Mouse (Mus musculus) cerebellum, postnatal 14 days (tissue): ENCODE measurements at regions not wholly inside any gene's neighbourhood (a gene's known extent, or its start where the extent isn't known, plus 50 kb on each side); places are given as distances from the start of the nearest gene placed in this dataset.

Source experiments
- DNase-seq, 2 experiments: peaks; one replicate each; pipeline ENCODE4 v3.0.0; 2021; ENCODE audit warnings: mixed read lengths in 2 of 2

GRCm38 (mm10) chr1:72963449-72963848 is 52.3 kb downstream of the Tnp1 start:
- peak; percentile 49 to 68 for DNase-seq

DNA sequence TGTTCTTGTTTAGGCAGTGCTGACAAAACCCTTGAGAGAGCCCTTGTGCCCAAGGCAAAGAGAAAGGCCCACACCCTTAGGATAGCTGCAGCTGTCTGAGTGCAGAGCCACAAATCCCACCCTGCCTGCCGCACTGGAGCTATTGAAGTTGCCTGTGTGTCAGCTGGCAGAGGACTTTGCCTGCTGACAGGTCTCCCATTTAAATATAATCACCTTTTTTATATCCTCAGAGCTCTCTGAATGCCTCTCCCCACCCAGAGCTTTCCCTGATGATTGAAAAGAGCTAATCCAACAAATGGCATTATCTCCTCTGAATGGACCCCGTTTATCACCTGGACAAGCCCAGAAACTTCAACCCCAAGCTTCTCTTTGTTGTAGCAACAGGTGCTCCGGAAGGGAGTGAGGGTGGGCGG is 55.5 kb downstream of the Tnp1 start:
- DNase-seq, result no peak

DNA sequence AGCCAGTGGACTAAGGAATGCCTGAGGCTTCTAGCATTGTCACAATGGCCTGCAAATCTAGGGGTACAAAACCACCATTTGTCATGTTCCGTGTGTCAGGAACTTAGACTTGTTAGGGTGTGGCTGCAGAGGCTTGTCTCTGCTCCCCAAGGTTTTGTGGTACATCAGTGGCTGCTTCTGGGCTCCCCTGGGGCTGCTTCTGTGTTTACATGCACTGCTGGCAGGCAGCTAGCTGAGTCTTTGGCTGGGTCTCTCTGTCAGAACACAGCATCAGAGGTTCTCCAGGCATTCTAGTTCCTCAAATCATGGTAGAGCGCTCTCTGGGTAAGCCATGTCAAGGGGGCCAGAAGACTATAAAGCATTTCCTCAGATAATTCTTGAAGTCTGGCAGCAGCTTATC is 60.3 kb downstream of the Tnp1 start:
- DNase-seq, result no peak

DNA sequence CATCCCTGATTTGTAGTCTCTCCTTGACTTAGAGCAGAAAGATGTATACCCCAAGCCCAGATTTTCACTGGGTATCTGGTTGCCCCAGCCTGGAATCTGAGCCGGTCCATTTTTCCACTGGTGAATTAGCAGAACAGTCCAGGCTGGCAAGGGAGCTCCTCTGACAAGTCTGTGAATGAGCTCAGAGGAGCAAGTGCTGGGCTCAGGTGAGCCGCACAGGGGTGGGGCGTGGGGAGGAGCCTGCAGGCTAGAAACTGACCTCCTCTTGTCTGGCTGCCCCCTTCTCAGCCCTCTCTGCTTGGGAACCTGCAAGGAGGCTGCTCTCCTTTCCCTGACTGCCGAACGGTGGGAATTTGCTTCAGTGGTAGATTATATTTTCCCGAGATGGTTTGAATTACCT is 62.8 kb downstream of the Tnp1 start:
- DNase-seq, result no peak

GRCm38 (mm10) chr1:72951802-72952201 is 63.9 kb downstream of the Tnp1 start:
- no peak for DNase-seq

GRCm38 (mm10) chr1:72951365-72951764 is 64.3 kb downstream of the Tnp1 start:
- no peak for DNase-seq

GRCm38 (mm10) chr1:72946235-72946634 is 69.5 kb downstream of the Tnp1 start:
- no peak for DNase-seq

DNA sequence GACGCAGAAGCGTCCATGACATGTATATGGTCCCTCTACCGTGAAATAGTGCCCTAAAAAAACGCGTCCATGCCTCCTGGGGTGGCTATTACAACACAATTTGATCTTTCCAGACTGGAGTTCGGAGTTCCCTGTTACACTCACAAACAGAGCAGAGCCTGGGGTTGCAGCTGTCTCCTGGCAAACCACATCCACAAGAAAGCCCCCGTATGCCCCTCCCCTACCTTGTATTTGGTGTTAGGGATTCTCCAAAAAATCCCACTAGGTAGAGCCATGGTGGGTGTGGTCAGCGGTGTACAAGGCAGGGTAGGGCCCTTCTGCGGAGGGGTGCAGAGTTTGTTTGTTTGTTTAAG is 70.0 kb downstream of the Tnp1 start:
- DNase-seq, result no peak

GRCm38 (mm10) chr1:72944805-72945749 is 70.4 kb upstream of the Igfbp5 start:
- DNase-seq, result no peak

- no peak for DNase-seq
Measured at GRCm38 (mm10) chr1:72944221-72944620, 69.5 kb upstream of the Igfbp5 start.

DNA sequence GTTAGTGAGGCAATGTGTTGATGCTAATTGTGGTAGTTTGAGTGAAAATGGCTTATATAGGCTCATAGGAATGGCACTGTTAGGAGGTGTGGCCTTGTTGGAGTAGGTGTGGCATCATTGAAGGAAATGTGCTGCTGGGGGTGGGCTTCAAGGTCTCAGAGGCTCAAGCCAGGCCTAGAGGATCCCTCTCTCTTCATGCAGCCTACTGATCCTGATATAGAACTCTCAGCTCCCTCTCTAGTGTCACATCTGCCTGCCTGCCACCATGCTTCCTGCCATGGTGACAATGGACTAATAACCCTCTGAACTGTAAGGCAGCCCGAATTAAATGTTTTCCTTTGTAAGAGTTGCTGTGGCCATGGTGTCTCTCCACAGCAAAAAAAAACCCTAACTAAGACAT is 68.4 kb upstream of the Igfbp5 start:
- no peak for DNase-seq

GRCm38 (mm10) chr1:72942351-72942750 is 67.7 kb upstream of the Igfbp5 start:
- no peak for DNase-seq

- no peak for DNase-seq
Measured at GRCm38 (mm10) chr1:72939948-72940347, 65.3 kb upstream of the Igfbp5 start.

DNA sequence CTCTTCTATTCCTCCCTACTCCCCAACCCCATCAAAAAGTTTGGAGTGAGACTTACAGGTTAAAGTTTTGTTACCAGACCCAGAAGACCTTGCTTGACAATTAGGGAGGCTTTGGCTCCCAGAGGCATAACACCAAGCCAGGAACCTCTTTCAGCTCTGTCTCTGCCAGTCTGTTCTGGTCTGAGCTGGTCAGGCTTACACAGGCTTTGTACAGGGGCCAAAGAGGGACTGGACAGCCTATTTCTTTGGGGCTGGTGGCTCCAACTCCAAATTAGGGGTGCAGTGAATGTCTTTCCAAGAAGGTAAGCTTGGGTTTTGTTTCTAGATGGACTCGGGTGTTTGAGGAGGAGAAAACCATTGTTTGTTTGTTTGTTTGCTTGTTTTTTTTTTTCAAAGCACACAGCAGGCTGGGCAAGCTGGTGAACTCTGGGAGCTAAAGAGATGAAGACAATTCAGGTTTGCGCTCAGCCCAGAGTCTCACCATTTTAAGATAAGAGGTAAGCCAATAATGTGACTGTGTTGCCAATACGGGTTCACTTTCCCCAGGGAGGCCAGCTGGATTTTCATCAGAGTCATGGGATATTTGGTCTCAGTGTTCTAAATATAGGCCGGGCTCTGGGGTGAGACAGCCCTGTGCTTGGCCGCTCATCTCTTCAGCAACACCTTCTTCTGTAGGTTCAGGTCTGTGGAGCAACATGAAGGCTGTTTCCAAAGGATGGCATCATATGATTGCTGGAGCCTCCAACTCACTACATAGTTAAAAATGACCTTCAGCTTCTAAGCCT is 62.2 kb upstream of the Igfbp5 start:
- DNase-seq, result peak; percentile 53

DNA sequence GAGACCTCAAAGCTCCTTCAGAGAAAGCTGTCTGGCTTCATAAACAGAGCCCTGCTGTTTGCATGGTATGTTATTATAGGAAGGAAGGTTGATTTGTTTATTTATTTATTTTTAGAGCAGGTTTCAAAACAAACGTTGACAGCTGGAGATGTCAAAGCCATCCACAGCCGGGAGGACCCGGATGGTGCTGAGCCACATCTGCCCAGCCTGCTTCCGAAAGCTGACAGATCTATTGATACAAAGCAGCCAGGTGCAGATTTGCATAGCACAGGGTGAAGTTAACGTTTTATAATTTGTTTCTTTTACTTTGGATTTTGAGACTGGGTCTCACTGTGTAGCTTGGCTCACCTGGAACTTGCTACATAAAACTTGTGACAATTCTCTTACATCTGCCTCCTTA is 61.5 kb upstream of the Igfbp5 start:
- DNase-seq, result no peak

GRCm38 (mm10) chr1:72935084-72935483 is 60.4 kb upstream of the Igfbp5 start:
- DNase-seq, result no peak

DNA sequence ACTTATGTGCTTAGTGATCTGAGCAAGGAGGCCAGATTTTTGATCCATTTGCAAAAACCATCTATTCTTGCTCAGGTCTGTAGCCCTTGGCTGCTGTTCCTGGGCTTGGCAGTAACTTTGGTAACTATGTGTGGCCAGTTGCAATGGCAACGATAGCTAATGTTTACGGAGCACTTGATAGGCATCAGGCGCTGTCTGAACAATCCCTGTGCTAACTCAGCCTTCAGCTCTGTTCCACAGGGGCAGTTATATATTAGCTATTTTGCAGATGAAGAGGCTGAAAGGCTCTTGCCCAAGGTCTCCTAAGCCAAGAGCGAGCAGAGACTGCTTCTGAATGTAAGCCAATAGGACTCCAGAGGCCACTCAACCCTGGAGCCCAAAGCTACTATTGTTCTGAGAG is 55.1 kb upstream of the Igfbp5 start:
- DNase-seq, result no peak
